ENCODE assay signal across 12 mouse cellular contexts in the genomic region with DNA sequence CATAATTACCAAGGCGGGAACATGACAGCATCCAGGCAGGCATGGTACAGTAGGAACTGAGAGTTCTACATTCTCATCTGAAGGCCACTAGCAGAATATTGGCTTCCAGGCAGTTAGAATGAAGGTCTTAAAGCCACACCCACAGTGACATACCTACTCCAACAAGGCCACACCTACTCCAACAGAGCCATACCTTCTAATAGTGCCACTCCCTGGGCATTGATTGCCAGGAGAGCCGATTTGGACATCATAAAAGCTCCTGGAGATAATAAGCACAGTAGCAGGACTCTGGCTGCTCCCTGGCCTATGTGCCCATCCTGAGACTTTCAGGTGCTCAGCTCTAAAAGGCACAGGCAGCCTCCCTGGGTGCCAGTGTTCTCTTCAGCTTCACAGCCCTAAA.
"Had no signal": no experiment of that assay in that cellular context is flagged by ENCODE, and none has a peak within 500 bp of the region (broad histone marks: within the 10 kb centered on the region; RNA-seq: fewer than 3 reads in every experiment).

No protein-coding gene starts in this region.

- H3K4me1 ChIP-seq: limb, embryonic 13.5 days had no signal

- DNase-seq: kidney, adult 11 months; kidney, adult 9 months; kidney, postnatal 36 days; left cerebral cortex, postnatal 4 days; lung, adult 18-20 months; spleen, adult 18-20 months; thymus, adult 18-20 months; thymus, postnatal 14 days had no signal

- H3K27me3 ChIP-seq: limb, embryonic 13.5 days had no signal

- H3K9me3 ChIP-seq: limb, embryonic 13.5 days had no signal

- H3K36me3 ChIP-seq: limb, embryonic 13.5 days had no signal

- H3K27ac ChIP-seq: kidney, postnatal 0 days; layer of hippocampus, adult 2 months; limb, embryonic 13.5 days; liver, embryonic 14.5 days had no signal

- H3K4me3 ChIP-seq: layer of hippocampus, adult 2 months; limb, embryonic 13.5 days had no signal

- H3K9ac ChIP-seq: limb, embryonic 13.5 days; liver, embryonic 14.5 days had no signal

- H3K4me2 ChIP-seq: limb, embryonic 13.5 days had no signal
